Mouse (Mus musculus) embryonic facial prominence, embryonic 11.5 days (tissue): ENCODE results near the gene Klf13. TPM values are rescaled to one million over a fixed set of nuclear protein-coding genes. Genes with fewer than 3 reads are reported as not detected.

ENCODE experiments used
- ATAC-seq: fragments of 200-750 bp; cut with Nextera tagmentation; replicated peaks from 2 replicates; pipeline ENCODE4 v1.8.0; 2017; ENCODE audit warnings: low read depth; ENCODE audit not compliant: insufficient number of reproducible peaks, low FRiP score, low TSS enrichment
- DNase-seq: peaks from one replicate; pipeline ENCODE4 v3.0.0-alpha.2; 2015; ENCODE audit warnings: low spot score
- H3K27ac ChIP-seq: fragments of 300-500 bp; sonication (generic); replicated peaks from 2 replicates; pipeline ENCODE4 v1.5.1; 2014; ENCODE audit warnings: mild to moderate bottlenecking, low read depth, low read length, control low read depth
- H3K27me3 ChIP-seq: fragments of 300-500 bp; sonication (generic); 2 replicates; pipeline ENCODE4 v1.6.1; 2014; ENCODE audit warnings: mild to moderate bottlenecking, low read length, moderate library complexity, mixed read lengths; ENCODE audit not compliant: control insufficient read depth, insufficient read depth
- H3K36me3 ChIP-seq: fragments of 300-500 bp; sonication (generic); replicated peaks from 2 replicates; pipeline ENCODE4 v1.6.1; 2014; ENCODE audit warnings: low read depth, mild to moderate bottlenecking, low read length, moderate library complexity, mixed read lengths; ENCODE audit not compliant: control insufficient read depth, insufficient read depth
- H3K4me1 ChIP-seq: fragments of 300-500 bp; sonication (generic); 2 replicates; pipeline ENCODE4 v1.6.1; 2014; ENCODE audit warnings: low read length, mixed read lengths; ENCODE audit not compliant: control insufficient read depth, insufficient read depth
- H3K4me2 ChIP-seq: fragments of 300-500 bp; sonication (generic); 2 replicates; pipeline ENCODE4 v1.6.1; 2014; ENCODE audit warnings: low read depth, mild to moderate bottlenecking, control low read depth, low read length, moderate library complexity
- H3K4me3 ChIP-seq: fragments of 300-500 bp; sonication (generic); 2 replicates; pipeline ENCODE4 v1.5.1; 2014; ENCODE audit warnings: low read depth, low read length, control low read depth
- H3K9ac ChIP-seq: fragments of 300-500 bp; sonication (generic); replicated peaks from 2 replicates; pipeline ENCODE4 v1.6.1; 2014; ENCODE audit warnings: mild to moderate bottlenecking, control low read depth, low read length
- H3K9me3 ChIP-seq: fragments of 300-500 bp; sonication (generic); replicated peaks from 2 replicates; pipeline ENCODE4 v1.6.1; 2016; ENCODE audit warnings: mild to moderate bottlenecking, low read length, inconsistent platforms, mixed read lengths; ENCODE audit not compliant: control insufficient read depth
- WGBS: fragments of 180-500 bp; shearing (Covaris S2); extraction: QIAGEN DNeasy Blood & Tissue Kit; methylation state at CpG from one replicate; pipeline ENCODE4 v1.1.7; 2014; 5-methylcytosine and 5-hydroxymethylcytosine counted together
- polyA plus RNA-seq: library from polyadenylated mRNA; unstranded; fragments of >200 nt; fragmentation: Nextera tagmentation; extraction: Ambion mirVana; gene quantifications from 2 replicates; pipeline ENCODE4 v1.2.1, GENCODE M21; 2014

Klf13 gene
- polyA plus RNA-seq, 1 experiment from 2014 or later, result 20.3 TPM

GRCm38 (mm10) chr7:63936188-63936985, 2.3 kb downstream of the Klf13 start:
- ATAC-seq, result no peak
- H3K36me3 ChIP-seq, result no peaks in the 10 kb centered on the region
- no peak overlapping the region; the same call in 1 of the 2 replicates for H3K27ac ChIP-seq
- H3K4me1 ChIP-seq, result peaks cover 3% of the 10 kb centered on the region
- H3K9me3 ChIP-seq, result no peaks in the 10 kb centered on the region
- H3K9ac ChIP-seq, result peak overlapping the region; percentile 30; the same call in 1 of the 2 replicates
- H3K27me3 ChIP-seq, result no peaks in the 10 kb centered on the region
- peak; percentile 66 for DNase-seq
- peak overlapping the region; percentile 87 for H3K4me3 ChIP-seq
- under 1% methylated on average over 34 of the region's 34 CpGs for WGBS
- H3K4me2 ChIP-seq, result peak overlapping the region; percentile 96

GRCm38 (mm10) chr7:63935809-63936187, 2.9 kb downstream of the Klf13 start:
- H3K9me3 ChIP-seq, result no peaks in the 10 kb centered on the region
- ATAC-seq (no peak), DNase-seq (no peak)
- H3K9ac ChIP-seq, result no peak overlapping the region
- peak overlapping the region; percentile 96 for H3K4me2 ChIP-seq
- H3K4me1 ChIP-seq, result peaks cover 3% of the 10 kb centered on the region
- H3K4me3 ChIP-seq, result peak overlapping the region; percentile 87
- WGBS, result 20% methylated on average over 8 of the region's 8 CpGs
- no peaks in the 10 kb centered on the region for H3K27me3 ChIP-seq
- H3K27ac ChIP-seq, result no peak overlapping the region
- H3K36me3 ChIP-seq, result no peaks in the 10 kb centered on the region

- Histone ChIP-seq H3K4me1 (peaks cover under 1% of the 10 kb centered on the region; the same call in 1 of the 2 replicates), H3K36me3 (no peaks in the 10 kb centered on the region), H3K27ac (no peak overlapping the region), H3K4me2 (no peak overlapping the region), H3K27me3 (no peaks in the 10 kb centered on the region), H3K9ac (no peak overlapping the region), H3K4me3 (no peak overlapping the region), H3K9me3 (no peaks in the 10 kb centered on the region)
- no peak for ATAC-seq
- no peak for DNase-seq
- 46% methylated on average over 1 of the region's 1 CpGs for WGBS
Observed at GRCm38 (mm10) chr7:63934530-63934929, 4.2 kb downstream of the Klf13 start.

GRCm38 (mm10) chr7:63933905-63934304, 4.8 kb downstream of the Klf13 start:
- 81% methylated on average over 6 of the region's 6 CpGs for WGBS
- Histone ChIP-seq H3K9me3 (no peaks in the 10 kb centered on the region), H3K36me3 (no peaks in the 10 kb centered on the region), H3K27ac (no peak overlapping the region), H3K4me2 (no peak overlapping the region), H3K9ac (no peak overlapping the region), H3K4me1 (no peaks in the 10 kb centered on the region), H3K27me3 (no peaks in the 10 kb centered on the region), H3K4me3 (no peak overlapping the region)
- no peak for DNase-seq
- ATAC-seq, result no peak

DNA sequence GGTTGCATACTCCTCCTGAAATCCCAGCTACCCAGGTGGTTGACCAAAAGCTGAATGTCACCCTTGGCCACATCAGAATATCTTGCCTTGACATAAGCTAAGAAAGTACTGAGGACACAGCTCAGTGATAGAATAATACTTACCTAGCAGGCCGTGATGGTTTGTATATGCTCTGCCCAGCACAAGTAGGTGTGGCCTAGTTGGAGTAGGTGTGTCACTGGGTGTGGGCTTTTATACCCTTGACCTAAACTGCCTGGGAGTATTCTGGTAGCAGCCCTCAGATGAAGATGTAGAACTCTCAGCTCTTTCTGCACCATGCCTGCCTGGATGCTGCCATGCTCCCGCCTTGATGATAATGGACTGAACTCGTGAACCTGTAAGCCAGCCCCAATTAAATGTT, 6.3 kb downstream of the Klf13 start:
- no peaks in the 10 kb centered on the region for H3K4me1 ChIP-seq
- no peak overlapping the region for H3K9ac ChIP-seq
- no peak overlapping the region for H3K4me3 ChIP-seq
- ATAC-seq (no peak), DNase-seq (no peak)
- no peak overlapping the region for H3K4me2 ChIP-seq
- H3K36me3 ChIP-seq, result no peaks in the 10 kb centered on the region
- no peaks in the 10 kb centered on the region for H3K9me3 ChIP-seq
- no peak overlapping the region for H3K27ac ChIP-seq
- H3K27me3 ChIP-seq, result no peaks in the 10 kb centered on the region
- WGBS, result 82% methylated on average over 3 of the region's 3 CpGs

GRCm38 (mm10) chr7:63930766-63931165, 7.9 kb downstream of the Klf13 start:
- peaks cover 2% of the 10 kb centered on the region; the same call in 1 of the 2 replicates for H3K4me1 ChIP-seq
- WGBS, result 87% methylated on average over 5 of the region's 5 CpGs
- H3K27ac ChIP-seq, result no peak overlapping the region
- no peaks in the 10 kb centered on the region for H3K27me3 ChIP-seq
- H3K9me3 ChIP-seq, result no peaks in the 10 kb centered on the region
- H3K9ac ChIP-seq, result no peak overlapping the region
- H3K4me3 ChIP-seq, result no peak overlapping the region
- no peak overlapping the region for H3K4me2 ChIP-seq
- ATAC-seq, result no peak
- H3K36me3 ChIP-seq, result no peaks in the 10 kb centered on the region
- DNase-seq, result no peak

DNA sequence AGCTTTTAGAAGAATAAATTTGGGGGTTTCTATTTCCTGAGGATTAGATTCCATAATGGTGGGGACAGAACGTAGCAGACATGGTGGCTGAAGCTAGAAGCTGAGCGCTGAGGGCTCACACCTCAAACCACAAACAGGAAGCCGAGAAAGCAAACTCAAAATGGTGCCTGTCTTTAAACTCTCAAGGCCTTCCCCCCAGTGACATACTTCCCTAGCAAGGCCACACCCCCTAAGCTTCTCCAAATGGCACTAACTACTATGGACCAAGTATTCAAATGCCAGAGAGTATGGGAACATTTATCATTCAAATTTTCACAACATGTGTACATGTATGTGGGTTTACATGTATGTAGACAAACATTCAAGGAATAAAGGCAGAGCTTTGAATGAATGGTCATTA, 8.6 kb downstream of the Klf13 start:
- peaks cover 3% of the 10 kb centered on the region; the same call in 1 of the 2 replicates for H3K4me1 ChIP-seq
- no peak for ATAC-seq
- H3K27ac ChIP-seq, result no peak overlapping the region
- H3K9me3 ChIP-seq, result no peaks in the 10 kb centered on the region
- no peak for DNase-seq
- WGBS, result 92% methylated on average over 3 of the region's 3 CpGs
- H3K4me2 ChIP-seq, result no peak overlapping the region
- H3K4me3 ChIP-seq, result no peak overlapping the region
- no peak overlapping the region for H3K9ac ChIP-seq
- no peaks in the 10 kb centered on the region for H3K36me3 ChIP-seq
- H3K27me3 ChIP-seq, result no peaks in the 10 kb centered on the region

DNA sequence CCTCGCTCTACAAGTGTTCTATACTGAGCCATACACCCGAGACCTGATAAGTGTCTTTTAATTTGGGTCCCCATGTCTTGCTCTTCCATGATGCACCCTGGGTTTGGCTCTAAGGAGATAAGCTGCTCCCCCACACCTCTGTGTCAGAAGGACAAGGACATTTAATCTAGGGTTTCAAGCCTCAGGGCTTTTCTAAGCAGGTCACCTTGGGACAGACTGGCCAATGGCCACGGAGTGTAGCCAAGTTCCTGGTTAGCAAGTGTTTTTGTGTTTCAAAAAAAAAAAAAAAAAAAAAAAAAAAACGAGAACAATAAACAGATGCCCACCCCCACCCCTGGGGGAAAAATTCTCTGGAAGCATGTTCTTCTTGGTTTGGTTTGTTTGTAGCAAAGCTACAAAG, 9.6 kb downstream of the Klf13 start:
- Histone ChIP-seq H3K4me3 (no peak overlapping the region), H3K9ac (no peak overlapping the region), H3K27me3 (no peaks in the 10 kb centered on the region), H3K27ac (no peak overlapping the region), H3K36me3 (no peaks in the 10 kb centered on the region), H3K4me2 (no peak overlapping the region), H3K4me1 (peaks cover 3% of the 10 kb centered on the region; the same call in 1 of the 2 replicates), H3K9me3 (no peaks in the 10 kb centered on the region)
- ATAC-seq, result no peak
- WGBS, result 85% methylated on average over 4 of the region's 4 CpGs
- DNase-seq, result no peak
